Mouse (Mus musculus) midbrain, embryonic 13.5 days (tissue): ENCODE data around the gene Arl5c. TPM values are rescaled to one million over a fixed set of nuclear protein-coding genes. Genes with fewer than 3 reads are reported as not detected.

Source experiments
- ATAC-seq: fragments of 200-750 bp; cut with Nextera tagmentation; 2 replicates; pipeline ENCODE4 v1.8.0; 2017; ENCODE audit warnings: mild to moderate bottlenecking, moderate TSS enrichment, moderate library complexity
- H3K27ac ChIP-seq: fragments of 300-500 bp; sonication (generic); 2 replicates; pipeline ENCODE4 v1.5.1; 2015; ENCODE audit warnings: inconsistent platforms, mild to moderate bottlenecking, moderate library complexity
- H3K27me3 ChIP-seq: fragments of 300-500 bp; sonication (generic); 2 replicates; pipeline ENCODE4 v1.6.1; 2015; ENCODE audit warnings: mild to moderate bottlenecking, inconsistent platforms
- H3K36me3 ChIP-seq: fragments of 300-500 bp; sonication (generic); 2 replicates; pipeline ENCODE4 v1.6.1; 2015; ENCODE audit warnings: mild to moderate bottlenecking, inconsistent platforms
- H3K4me1 ChIP-seq: fragments of 300-500 bp; sonication (generic); replicated peaks from 2 replicates; pipeline ENCODE4 v1.6.1; 2015; ENCODE audit warnings: inconsistent platforms
- H3K4me2 ChIP-seq: fragments of 300-500 bp; sonication (generic); replicated peaks from 2 replicates; pipeline ENCODE4 v1.6.1; 2015; ENCODE audit warnings: moderate library complexity, mild to moderate bottlenecking, inconsistent platforms
- H3K4me3 ChIP-seq: fragments of 300-500 bp; sonication (generic); replicated peaks from 2 replicates; pipeline ENCODE4 v1.5.1; 2015; ENCODE audit warnings: mild to moderate bottlenecking, inconsistent platforms
- H3K9ac ChIP-seq: fragments of 300-500 bp; sonication (generic); replicated peaks from 2 replicates; pipeline ENCODE4 v1.6.1; 2015; ENCODE audit warnings: mild to moderate bottlenecking, inconsistent platforms
- H3K9me3 ChIP-seq: fragments of 300-500 bp; sonication (generic); 2 replicates; pipeline ENCODE4 v1.6.1; 2016; ENCODE audit warnings: mild to moderate bottlenecking, inconsistent platforms
- WGBS: fragments of 180-500 bp; shearing (Covaris S2); methylation state at CpG from one replicate; pipeline ENCODE4 v1.1.7; 2015; 5-methylcytosine and 5-hydroxymethylcytosine counted together
- polyA plus RNA-seq: library from polyadenylated mRNA; unstranded; fragments of >200 nt; fragmentation: Nextera tagmentation; extraction: Ambion mirVana; gene quantifications from 2 replicates; pipeline ENCODE4 v1.2.1, GENCODE M21; 2015

The Arl5c gene
- polyA plus RNA-seq, 1 experiment from 2014 or later, result 10.5 TPM

- Histone ChIP-seq H3K9ac (no peak overlapping the region), H3K27ac (no peak overlapping the region), H3K36me3 (no peaks in the 10 kb centered on the region), H3K4me2 (no peak overlapping the region), H3K4me1 (0 out of 2 replicates have a peak, but pooled peaks cover 3% of the 10 kb centered on the region), H3K9me3 (no peaks in the 10 kb centered on the region), H3K4me3 (no peak overlapping the region), H3K27me3 (no peaks in the 10 kb centered on the region)
- ATAC-seq, result no peak
- 75% methylated on average over 2 of the region's 2 CpGs for WGBS
Observed at GRCm38 (mm10) chr11:97972434-97972833, 23.5 kb downstream of the Arl5c start.

- Histone ChIP-seq H3K9me3 (no peaks in the 10 kb centered on the region), H3K4me3 (no peak overlapping the region), H3K27ac (no peak overlapping the region), H3K4me1 (peaks cover 11% of the 10 kb centered on the region), H3K27me3 (no peaks in the 10 kb centered on the region), H3K9ac (no peak overlapping the region), H3K4me2 (no peak overlapping the region), H3K36me3 (no peaks in the 10 kb centered on the region)
- WGBS, result 44% methylated on average over 7 of the region's 7 CpGs
- no peak for ATAC-seq
Observed at GRCm38 (mm10) chr11:97971232-97971631, 24.7 kb downstream of the Arl5c start.

DNA sequence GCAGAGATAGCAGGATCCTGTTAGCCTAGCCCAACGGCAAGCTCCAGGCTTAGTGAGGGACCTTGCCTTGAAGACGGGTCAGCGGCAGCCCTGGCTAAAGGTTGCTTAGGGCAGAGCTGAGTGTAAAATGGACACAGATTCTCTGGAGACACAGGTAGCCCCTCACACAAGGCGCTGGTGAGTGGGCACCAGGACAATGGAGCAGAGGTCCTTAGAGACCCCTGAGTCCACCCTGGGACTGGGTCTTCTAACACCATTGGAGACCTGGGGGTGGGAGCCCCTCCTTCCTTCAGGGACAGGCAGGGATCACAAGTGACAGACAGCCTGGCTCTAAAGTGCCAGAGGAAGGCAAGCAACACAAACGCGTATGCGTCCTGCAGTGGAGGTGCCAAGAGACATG lies 25.2 kb downstream of the Arl5c start:
- no peak for ATAC-seq
- Histone ChIP-seq H3K36me3 (no peaks in the 10 kb centered on the region), H3K9ac (no peak overlapping the region), H3K27ac (no peak overlapping the region), H3K27me3 (no peaks in the 10 kb centered on the region), H3K9me3 (no peaks in the 10 kb centered on the region), H3K4me1 (peaks cover 11% of the 10 kb centered on the region), H3K4me3 (no peak overlapping the region), H3K4me2 (no peak overlapping the region)
- WGBS, result 90% methylated on average over 7 of the region's 7 CpGs

GRCm38 (mm10) chr11:97968385-97968784 lies 27.6 kb downstream of the Arl5c start:
- WGBS, result 85% methylated on average over 5 of the region's 5 CpGs
- Histone ChIP-seq H3K36me3 (no peaks in the 10 kb centered on the region), H3K27ac (no peak overlapping the region), H3K9me3 (no peaks in the 10 kb centered on the region), H3K4me2 (no peak overlapping the region), H3K4me3 (no peak overlapping the region), H3K9ac (no peak overlapping the region), H3K4me1 (peaks cover 8% of the 10 kb centered on the region), H3K27me3 (no peaks in the 10 kb centered on the region)
- no peak for ATAC-seq

GRCm38 (mm10) chr11:97967114-97967513 lies 28.9 kb downstream of the Arl5c start:
- WGBS, result 33% methylated on average over 2 of the region's 2 CpGs
- H3K36me3 ChIP-seq, result no peaks in the 10 kb centered on the region
- H3K9ac ChIP-seq, result no peak overlapping the region
- peak overlapping the region; percentile 44 for H3K27ac ChIP-seq
- no peak for ATAC-seq
- H3K4me2 ChIP-seq, result no peak overlapping the region
- no peaks in the 10 kb centered on the region for H3K27me3 ChIP-seq
- H3K9me3 ChIP-seq, result no peaks in the 10 kb centered on the region
- peaks cover 8% of the 10 kb centered on the region for H3K4me1 ChIP-seq
- H3K4me3 ChIP-seq, result no peak overlapping the region

DNA sequence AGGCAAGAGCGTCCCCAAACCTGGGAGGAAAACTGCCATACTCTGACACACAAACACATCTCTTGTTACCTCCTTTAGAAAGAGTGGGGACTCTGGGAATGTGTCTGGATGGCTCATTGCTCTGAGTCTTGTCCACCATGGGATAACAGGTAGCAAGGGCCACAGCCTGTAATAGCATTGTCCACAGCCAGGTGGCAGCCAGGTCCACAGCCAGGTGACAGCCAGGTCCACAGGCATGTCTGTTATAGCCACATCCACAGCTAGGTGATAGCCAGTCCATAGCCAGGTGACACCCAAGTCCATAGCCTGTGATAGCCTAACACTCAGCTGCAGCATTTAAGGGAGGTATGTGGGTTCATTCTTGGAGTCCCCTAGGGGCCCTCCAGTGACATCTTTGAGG lies 35.1 kb downstream of the Arl5c start:
- 100% methylated on average over 1 of the region's 1 CpGs for WGBS
- Histone ChIP-seq H3K36me3 (no peaks in the 10 kb centered on the region), H3K27me3 (no peaks in the 10 kb centered on the region), H3K4me3 (no peak overlapping the region), H3K9ac (no peak overlapping the region), H3K27ac (no peak overlapping the region), H3K9me3 (no peaks in the 10 kb centered on the region), H3K4me1 (peaks cover 20% of the 10 kb centered on the region), H3K4me2 (no peak overlapping the region)
- ATAC-seq, result no peak

DNA sequence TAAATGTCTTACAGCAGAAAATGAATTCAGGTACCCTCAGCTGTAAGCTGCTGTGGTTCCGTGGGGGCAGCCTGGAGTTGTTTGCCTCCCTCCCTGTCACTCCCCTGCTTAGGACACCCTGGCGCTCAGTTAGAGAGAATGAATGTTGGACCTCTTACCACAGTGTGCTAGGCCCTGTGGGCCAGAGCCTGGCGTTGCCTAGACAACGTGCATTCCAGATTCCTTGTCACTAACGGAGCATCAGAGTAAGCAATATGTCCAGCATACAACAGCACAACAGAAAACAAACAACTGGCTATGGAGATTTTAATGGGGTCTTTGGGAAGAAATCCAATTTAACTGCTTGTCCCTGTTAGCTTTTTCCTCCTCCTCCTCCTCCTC lies 36.7 kb downstream of the Arl5c start:
- H3K27me3 ChIP-seq, result no peaks in the 10 kb centered on the region
- no peaks in the 10 kb centered on the region for H3K9me3 ChIP-seq
- H3K4me2 ChIP-seq, result no peak overlapping the region
- no peak for ATAC-seq
- peak overlapping the region; percentile 60 for H3K27ac ChIP-seq
- no peaks in the 10 kb centered on the region for H3K36me3 ChIP-seq
- peaks cover 28% of the 10 kb centered on the region for H3K4me1 ChIP-seq
- WGBS, result 45% methylated on average over 5 of the region's 5 CpGs
- H3K9ac ChIP-seq, result no peak overlapping the region; the same call in 1 of the 2 replicates
- H3K4me3 ChIP-seq, result no peak overlapping the region

GRCm38 (mm10) chr11:97958641-97959299 lies 37.2 kb downstream of the Arl5c start:
- Histone ChIP-seq H3K4me1 (peaks cover 33% of the 10 kb centered on the region), H3K27ac (peak overlapping the region; percentile 60), H3K9ac (no peak overlapping the region; the same call in 1 of the 2 replicates), H3K9me3 (no peaks in the 10 kb centered on the region), H3K4me2 (no peak overlapping the region), H3K4me3 (no peak overlapping the region), H3K27me3 (no peaks in the 10 kb centered on the region), H3K36me3 (no peaks in the 10 kb centered on the region)
- WGBS, result 83% methylated on average over 7 of the region's 7 CpGs
- no peak for ATAC-seq

DNA sequence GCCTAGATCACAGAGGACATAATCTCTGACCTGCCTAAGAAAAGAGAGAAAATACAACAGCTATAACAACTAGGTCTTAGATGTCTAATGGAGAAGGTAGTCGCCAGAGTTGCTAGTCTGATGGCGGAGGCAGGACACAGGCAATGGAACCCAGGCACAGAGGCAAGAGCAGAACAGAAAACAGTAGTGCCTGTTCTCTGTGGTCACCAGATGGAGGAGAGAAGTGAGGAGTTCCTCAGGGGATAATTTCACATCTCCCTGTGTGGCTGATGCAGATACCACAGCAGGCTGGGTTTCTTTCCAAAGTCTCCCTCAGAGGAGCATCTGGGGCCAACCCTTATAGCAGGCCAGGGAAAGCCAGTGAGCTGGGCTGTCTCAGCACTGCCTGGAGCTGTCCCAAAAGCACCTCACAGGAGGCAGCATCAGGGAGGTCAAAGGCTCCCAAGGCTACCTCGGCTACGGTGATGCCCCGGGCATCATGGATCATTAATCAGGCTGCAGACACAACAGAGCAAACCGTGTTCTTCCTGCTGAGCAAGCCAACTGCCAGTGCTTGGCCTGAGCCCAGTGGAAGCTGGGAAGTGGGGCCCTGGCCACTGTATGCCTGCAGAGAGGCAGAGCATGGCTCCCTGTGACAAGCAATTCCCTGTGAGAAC lies 38.9 kb downstream of the Arl5c start:
- no peak overlapping the region for H3K4me2 ChIP-seq

GRCm38 (mm10) chr11:97955915-97956314 lies 40.1 kb downstream of the Arl5c start:
- H3K4me3 ChIP-seq, result no peak overlapping the region
- H3K9ac ChIP-seq, result no peak overlapping the region
- no peaks in the 10 kb centered on the region for H3K36me3 ChIP-seq
- no peak overlapping the region for H3K27ac ChIP-seq
- no peak overlapping the region for H3K4me2 ChIP-seq
- peaks cover 33% of the 10 kb centered on the region for H3K4me1 ChIP-seq
- H3K9me3 ChIP-seq, result no peaks in the 10 kb centered on the region
- ATAC-seq, result no peak
- H3K27me3 ChIP-seq, result no peaks in the 10 kb centered on the region
- WGBS, result 33% methylated on average over 4 of the region's 4 CpGs

More for the DNA sequence above, 38.9 kb downstream of the Arl5c start:
- 65% methylated on average over 6 of the region's 6 CpGs for WGBS
- Histone ChIP-seq H3K9ac (no peak overlapping the region), H3K4me3 (no peak overlapping the region), H3K27ac (no peak overlapping the region), H3K4me1 (peaks cover 33% of the 10 kb centered on the region), H3K27me3 (no peaks in the 10 kb centered on the region), H3K9me3 (no peaks in the 10 kb centered on the region), H3K36me3 (no peaks in the 10 kb centered on the region)
- ATAC-seq, result no peak

- no peaks in the 10 kb centered on the region for H3K36me3 ChIP-seq
- no peaks in the 10 kb centered on the region for H3K27me3 ChIP-seq
- H3K9me3 ChIP-seq, result no peaks in the 10 kb centered on the region
- H3K4me3 ChIP-seq, result no peak overlapping the region
- H3K4me2 ChIP-seq, result no peak overlapping the region
- no peak overlapping the region for H3K9ac ChIP-seq
- H3K4me1 ChIP-seq, result peaks cover 36% of the 10 kb centered on the region
- whole genome bisulfite sequencing, result 86% methylated on average over 9 of the region's 9 CpGs
- no peak for ATAC-seq
- no peak overlapping the region for H3K27ac ChIP-seq
Observed at GRCm38 (mm10) chr11:97955146-97955902, 40.7 kb downstream of the Arl5c start.

DNA sequence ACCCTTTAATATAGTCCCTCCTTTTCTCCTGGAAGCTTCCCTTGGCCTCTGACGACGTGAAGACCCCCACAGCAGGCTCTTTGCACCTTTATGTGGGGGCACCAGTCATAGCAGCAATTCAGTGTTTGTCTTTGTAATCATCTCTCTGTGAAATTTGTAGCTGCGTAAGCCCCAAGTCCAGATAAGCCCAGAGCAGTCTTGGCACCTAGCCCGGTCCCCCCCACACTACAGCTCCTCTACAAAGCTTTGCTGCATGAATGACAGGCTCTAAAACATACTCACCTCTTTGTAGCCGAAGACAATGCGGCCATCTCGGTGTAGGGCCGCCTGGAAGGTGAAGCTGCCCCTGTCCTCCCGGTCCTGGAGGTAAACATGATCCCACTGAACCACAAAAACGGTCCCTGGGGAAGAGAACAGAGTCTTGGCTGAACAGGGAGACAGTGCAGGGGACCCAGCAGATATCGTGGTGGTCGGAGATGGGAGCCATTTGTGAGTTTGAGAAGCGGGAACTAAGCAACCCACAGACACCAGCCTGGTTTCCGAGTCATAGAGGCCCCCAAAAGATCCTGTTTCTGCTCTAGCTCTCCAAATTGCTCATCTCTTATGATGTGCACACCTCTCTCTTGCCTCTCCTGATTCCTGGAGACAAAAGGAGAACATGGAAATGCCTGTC lies 41.4 kb downstream of the Arl5c start:
- H3K9ac ChIP-seq, result no peak overlapping the region
- no peak overlapping the region for H3K4me3 ChIP-seq
- peaks cover 43% of the 10 kb centered on the region for H3K4me1 ChIP-seq
- no peaks in the 10 kb centered on the region for H3K36me3 ChIP-seq
- H3K27me3 ChIP-seq, result no peaks in the 10 kb centered on the region
- ATAC-seq, result no peak
- no peak overlapping the region for H3K4me2 ChIP-seq
- H3K27ac ChIP-seq, result no peak overlapping the region
- WGBS, result 73% methylated on average over 14 of the region's 14 CpGs
- H3K9me3 ChIP-seq, result no peaks in the 10 kb centered on the region
